Mouse (Mus musculus): ENCODE data around the gene 1700025G04Rik.
A peak's percentile ranks its signal among the peaks of the same experiment; 100 is the strongest.

1700025G04Rik gene

DNA sequence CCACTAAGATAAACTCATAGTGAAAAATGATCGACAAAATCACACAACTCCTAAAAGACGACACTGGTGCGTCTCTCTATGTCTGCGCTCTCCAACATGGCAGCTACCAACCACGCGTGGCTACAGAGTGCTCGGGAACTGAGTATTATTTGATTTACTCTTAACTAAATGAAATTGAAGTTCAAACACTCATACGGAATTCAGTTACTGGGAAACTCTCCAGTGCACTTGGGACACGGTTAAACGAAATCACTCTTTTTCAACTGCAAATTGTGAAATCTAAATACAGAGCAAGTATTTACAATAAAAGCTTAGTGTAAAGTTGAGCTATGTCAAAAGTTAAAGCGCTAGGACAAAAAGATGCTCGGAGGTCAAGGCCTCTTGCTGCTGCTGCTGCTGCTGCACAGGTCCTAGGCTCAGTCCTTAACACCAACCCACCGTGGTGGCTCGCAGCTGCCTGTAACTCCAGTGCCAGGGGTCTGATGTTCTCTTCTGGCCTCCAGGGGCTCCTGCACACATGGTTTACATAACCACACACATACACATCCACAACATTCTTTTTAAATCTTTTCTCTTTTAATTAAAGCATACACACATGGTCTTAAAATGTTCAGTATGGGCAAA, 13.6 kb downstream of the 1700025G04Rik start:
- DNase-seq (ENCODE audit: low spot score in 2 of 2) = no peak

DNA sequence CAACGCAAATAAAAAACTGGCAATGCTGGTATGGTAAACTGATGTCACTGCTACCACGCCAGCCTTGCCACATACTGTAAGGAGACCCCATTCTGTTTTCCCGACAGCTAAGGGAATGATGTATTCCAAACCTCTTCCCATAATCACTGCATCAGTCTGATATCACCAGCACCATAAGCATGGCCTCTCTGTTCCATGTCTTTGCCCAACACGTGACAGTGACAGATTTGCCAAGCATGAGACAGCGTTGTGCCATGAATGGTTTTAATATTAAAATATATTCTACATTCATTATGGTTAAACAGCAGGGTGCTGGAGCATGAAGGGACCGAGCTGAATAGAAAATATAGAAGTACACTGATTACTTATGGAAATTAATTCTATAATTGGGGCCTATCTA, 14.2 kb downstream of the 1700025G04Rik start:
- DNase-seq (ENCODE audit: low spot score in 2 of 2) = no peak

DNA sequence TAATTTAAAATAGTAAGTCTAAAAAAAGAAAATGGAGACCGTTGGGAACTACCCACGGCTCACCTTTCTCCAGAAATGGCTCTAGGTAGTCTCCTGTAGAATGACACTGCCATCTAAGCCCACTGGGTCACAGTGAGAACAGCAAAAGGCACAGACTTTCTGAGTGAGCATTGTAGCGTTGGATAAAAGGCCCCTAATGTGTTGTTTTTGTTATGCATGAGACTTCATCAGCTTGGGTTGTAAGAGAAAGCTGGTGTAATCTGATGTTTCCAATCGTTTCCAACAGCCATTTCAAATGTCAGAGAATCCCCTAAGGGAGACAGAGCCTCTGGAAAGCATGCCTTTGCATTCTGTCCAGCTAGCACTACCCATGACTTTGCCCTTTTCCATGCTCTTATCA, 19.5 kb downstream of the 1700025G04Rik start:
- DNase-seq (ENCODE audit: low spot score in 2 of 2) = no peak

DNA sequence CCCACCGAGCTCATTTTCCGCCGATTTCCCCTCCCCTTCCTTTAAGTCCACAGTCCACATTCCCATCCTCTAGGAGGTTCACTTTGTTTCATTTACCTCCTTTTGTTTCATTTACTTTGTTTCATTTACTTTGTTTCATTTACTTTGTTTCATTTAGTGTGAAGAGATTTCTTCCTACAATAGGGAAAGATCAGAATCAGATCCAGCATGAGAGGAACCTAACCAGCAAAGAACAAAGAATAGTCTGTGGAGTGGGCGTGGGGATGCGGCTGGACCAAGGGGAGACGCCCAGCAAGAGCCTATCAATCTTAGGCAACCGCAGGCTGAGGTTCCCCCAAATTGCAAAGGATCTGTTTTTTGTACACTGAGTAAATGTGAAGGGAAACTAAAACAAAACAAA, 20.2 kb downstream of the 1700025G04Rik start:
- DNase-seq (ENCODE audit: low spot score in 2 of 2) = no peak

DNA sequence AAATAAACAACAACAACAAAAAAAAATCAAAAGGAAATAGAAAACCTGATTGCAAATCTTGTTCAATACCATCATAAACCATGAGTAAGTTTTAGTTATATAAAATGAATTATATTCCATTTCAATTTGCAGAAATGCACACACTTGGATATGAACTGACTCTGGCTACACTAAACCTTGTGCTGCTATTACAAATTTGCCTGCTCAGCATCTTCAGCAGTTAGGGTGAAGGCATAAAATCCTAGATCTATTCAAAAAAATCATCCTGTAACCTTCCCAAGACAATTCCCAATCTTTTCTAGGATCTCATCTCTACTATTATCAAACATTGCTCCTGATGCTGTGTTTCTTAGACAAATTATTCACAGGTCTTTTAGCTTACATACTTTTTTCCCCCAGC, 22.0 kb downstream of the 1700025G04Rik start:
- DNase-seq (ENCODE audit: low spot score in 2 of 2) = no peak

DNA sequence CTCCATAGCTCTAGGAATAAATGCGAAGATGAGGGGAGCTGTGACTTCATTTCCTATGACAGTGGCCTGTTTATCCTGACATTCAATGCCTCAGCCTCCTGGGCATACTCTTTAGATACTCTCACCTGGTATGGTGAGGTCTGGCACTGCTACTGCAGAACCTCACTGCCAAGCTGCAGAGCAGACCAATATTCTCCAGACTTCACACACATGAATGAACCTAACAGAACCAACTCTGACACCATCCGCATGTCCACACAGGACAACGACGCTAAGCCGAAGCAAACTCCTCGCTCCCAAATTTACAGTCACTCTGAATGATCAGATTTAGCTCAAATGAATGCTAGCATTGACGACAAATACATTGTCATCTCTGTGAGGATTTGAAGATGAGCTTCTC, 24.4 kb downstream of the 1700025G04Rik start:
- DNase-seq (ENCODE audit: low spot score in 2 of 2) = no peak

DNA sequence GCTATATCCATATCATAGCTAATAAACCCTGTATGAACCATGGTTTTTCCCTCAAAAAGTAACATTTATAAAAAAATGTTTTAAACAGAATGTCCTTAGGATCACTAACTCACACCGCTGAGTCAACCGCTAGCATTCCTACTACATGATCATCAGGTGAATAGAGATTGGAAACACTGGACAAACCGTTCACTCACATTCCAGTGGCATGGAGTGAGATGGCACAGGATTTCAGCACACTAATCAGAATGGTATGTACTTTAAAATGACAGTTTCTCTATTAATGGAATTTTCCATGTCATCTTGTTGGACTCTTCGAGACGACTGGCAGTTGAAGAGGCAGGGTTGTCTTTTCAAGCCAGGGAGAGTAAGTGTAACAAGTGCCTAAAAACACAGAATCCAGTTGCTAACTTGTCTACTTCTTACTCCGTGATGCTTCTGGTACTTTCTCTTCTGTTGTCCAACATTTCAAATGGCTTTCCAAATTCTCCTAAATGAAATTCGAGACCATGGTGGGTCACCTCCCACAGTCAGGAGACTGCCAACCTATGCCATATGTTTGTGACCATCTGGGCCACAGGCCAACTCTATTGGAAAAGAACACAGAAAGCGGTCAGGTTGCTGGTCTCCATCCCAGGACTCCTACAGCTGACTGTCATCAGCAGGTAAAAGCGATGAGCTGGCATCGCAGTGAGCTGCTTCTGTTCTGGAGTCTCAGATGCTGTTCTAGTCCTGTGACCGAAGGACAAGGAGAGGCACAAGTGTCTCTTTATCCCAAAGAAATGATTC, 26.4 kb downstream of the 1700025G04Rik start:
- DNase-seq (ENCODE audit: low spot score in 2 of 2) = peak in 1 of 2 experiments; percentile 27

DNA sequence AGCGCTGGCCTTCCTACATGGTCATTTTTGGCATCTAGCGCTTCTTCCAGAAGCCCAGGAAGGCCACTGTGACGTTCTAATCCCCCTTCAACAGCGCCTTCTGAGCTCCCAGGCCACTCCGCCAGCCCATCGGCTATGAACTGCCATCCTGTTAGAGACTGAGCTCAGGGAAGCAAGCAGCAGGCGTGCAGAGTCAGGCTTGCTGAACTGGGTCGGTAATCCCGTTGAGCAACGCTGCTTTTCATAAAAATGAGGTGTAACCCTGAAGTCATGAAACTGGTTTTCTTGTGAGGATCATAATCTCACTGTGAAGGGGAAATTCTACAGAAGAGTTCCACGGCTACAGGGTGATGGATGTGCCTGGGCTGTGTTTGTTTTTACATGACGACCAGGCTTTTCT, 28.2 kb downstream of the 1700025G04Rik start:
- no peak for DNase-seq (ENCODE audit: low spot score in 2 of 2)

DNA sequence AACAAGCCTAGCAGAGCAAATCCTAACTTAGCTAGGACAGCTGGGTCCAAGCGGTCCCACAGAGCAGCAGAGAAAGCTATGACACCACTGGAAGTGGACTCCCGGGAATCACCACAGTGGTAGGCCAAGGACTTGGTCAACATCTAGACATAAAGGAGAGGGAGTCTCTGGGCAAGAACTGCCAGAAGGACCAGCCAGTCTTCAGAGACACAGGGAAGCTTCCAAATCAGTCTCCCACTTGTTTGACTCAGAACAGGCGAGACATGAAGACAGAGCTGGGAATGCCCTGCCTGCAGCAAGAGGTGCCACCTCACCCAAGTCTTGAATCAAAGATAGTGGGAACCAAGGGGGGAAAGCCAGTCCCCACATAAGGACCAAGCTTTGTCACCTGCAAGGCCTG, 29.7 kb downstream of the 1700025G04Rik start:
- DNase-seq (ENCODE audit: low spot score in 2 of 2) = no peak

DNA sequence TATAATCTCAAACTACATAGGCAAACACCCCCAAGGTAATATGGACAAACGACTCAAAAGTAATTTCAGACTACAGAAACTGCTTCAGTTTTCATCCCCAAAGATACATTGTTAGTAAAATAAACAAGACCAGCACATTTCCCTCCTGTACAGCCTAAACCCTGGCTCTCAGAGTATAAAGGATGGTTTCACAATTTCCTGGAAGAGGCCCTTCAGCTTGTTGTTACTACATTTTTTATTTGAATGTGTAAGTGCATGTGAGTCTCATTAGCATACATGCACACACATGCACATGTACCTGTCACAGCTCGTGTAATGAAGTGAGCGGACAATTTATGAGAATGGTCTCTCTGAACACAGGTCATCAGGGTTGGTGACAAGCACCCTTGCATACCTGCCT, 31.1 kb downstream of the 1700025G04Rik start:
- no peak for DNase-seq (ENCODE audit: low spot score in 2 of 2)

DNA sequence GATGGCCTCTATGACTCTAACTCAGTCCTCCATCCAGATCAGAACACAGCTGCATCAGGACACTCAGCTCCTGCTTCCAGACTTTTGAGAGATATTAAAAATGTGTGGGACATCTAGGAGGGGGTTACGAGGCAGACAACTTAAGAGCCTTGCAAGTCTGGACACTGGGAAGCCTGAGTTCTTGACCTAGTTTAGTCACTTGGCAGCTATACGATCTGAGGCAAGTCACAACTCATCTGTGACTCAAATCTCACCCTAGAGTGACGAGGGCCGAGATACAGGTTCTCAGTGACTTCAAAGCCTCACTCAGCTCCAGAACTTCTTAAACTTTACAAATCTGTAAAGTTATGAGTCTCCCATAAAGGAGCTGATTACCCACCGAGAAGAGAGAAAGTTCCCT, 36.8 kb downstream of the 1700025G04Rik start:
- no peak for DNase-seq (ENCODE audit: low spot score in 2 of 2)

DNA sequence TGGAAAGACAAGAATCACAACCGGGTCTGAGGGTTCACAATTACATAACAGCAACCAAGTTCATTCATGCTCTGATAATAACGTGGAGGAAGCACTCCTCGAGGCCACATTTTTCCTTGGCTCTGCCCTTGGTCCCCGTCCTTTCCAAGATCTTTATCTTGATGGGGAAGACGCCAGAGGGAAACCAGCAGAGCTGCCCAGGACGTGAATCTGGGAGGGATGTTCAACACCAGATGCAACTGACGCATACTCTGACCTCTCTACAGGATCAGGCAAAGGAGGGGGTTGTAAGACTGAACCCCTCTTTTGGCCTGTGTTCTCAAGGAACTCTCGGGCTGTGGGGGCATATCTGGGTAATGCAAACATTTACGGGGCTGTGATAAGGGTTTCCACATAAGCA, 38.1 kb downstream of the 1700025G04Rik start:
- DNase-seq (ENCODE audit: low spot score in 2 of 2) = no peak

DNA sequence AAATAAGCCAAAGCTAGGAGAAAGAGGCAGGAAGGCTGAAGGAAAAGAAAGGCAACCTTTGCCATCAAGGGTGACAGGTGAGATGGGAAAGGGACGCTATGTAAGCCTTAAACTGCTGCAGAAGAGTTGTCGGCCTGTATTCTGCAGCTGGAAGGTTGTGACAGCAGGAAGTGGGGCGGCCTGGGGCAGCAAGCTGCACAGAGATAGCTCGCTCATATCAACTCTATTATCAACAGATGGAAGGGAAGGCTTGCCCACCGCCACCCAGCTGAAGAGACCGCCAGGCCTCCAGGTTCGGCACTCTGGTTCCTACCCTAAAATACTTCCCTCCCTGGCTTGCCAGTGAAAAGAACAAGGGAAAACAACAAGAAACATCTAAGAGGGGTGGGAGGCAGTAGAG, 39.9 kb downstream of the 1700025G04Rik start:
- DNase-seq (ENCODE audit: low spot score in 2 of 2) = no peak

DNA sequence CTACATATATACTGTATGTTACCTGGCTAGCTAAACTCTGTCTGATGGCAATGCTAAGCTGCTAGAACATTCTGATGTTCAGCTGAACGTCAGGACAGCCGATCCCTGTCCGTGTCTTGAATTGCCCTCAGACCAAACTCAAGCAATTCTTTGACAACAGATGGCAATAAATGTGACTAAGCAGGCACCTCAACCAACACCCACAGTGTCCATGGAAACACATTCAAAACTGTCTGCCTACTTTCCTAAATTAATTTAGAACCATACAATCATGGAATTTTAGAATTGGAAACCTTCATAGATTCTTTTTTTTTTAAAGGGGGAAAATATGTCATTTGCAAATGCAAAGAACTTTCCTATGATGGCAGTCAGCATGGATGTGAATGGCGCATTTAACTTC, 41.6 kb downstream of the 1700025G04Rik start:
- no peak for DNase-seq (ENCODE audit: low spot score in 2 of 2)

DNA sequence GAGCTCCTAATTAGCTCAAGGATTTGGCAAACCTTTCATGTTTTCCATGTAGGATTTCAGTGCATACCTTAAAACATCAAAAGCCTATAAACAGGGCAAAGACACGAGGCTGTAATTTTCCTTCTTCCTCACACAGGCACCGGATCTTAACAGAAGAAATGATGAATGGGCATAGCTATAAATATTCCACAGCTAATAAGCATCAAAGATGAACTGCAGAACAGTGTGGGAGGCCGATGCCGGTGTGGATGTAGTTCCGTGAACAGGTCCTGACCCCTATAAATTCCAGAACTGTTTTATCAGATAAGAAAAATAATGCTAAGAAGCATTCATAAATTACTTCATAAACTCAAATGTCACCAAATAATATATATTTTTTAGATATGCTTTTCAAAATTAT, 42.5 kb downstream of the 1700025G04Rik start:
- no peak for DNase-seq (ENCODE audit: low spot score in 2 of 2)

DNA sequence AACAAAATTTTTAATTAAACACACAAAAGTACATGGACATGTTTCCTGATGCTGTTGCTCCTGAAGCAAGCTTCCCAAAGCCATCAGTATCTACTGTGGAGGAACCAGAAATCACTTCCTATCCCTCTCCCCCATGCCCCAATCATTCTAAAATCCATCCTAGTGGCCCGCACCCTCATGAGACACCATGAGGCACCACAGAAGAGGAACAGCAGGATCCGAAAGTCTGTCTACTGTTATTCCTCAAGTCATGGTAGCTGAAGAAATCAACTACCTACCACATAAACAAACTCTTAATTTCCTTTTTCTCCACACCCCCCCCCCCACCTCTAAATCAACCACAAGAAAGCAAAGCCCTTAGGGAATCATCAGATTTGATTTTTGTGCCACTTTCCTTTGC, 46.5 kb downstream of the 1700025G04Rik start:
- DNase-seq (ENCODE audit: low spot score in 2 of 2) = no peak

DNA sequence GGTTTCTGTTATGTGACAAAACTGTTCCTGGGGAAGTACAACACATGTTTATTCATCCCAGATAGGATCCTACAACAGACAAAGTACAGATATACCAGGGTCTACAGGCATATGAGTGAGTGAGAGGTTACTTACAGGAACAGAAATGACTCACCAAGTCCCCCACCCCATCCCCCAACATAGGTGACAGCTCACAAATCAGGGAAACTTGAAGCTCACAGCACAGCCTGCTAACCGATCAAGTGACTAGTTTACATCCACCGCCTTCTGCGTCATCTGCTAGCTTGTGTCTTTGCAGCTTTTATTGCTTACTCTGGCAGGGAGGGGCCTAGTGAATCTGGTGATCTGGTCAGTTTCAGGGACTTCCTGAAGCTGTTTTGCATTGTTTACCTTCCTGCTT, 47.5 kb downstream of the 1700025G04Rik start:
- DNase-seq (ENCODE audit: low spot score in 2 of 2) = no peak

DNA sequence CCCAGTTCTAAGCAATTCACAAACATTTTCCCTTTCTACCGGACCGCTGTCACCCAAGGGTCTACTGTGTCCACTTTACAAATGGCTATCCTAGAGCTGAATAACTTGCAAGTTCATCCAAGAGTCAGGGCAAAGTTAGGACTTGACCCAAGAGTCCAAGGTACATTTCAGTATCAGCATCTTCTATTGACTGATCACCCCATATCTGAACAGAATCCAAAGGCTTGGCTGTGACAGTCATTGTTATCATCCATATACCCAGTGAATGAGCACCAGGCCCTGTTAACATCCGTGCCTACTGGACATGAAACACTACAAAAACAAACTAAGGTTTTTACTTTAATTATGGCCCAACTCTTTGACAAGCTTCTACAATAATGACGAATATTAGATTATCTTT, 48.9 kb downstream of the 1700025G04Rik start:
- no peak for DNase-seq (ENCODE audit: low spot score in 2 of 2)

DNA sequence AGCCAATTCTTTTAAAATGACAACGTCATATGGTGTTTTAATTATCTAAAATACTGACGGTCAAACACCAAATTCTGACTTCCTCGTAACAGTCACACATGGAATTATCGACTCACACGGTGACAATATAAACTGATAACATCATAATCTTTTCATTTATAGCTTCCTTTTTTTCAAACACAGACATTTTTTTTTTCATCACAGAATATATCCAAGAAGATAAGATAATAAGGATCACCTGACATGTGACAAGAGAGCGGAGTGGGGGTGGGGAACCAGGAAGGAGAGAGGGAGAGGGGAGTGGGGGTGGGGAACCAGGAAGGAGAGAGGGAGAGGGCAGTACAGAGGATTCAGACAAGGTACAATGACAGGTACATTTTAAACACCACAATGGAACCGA, 49.9 kb downstream of the 1700025G04Rik start:
- no peak for DNase-seq (ENCODE audit: low spot score in 2 of 2)

DNA sequence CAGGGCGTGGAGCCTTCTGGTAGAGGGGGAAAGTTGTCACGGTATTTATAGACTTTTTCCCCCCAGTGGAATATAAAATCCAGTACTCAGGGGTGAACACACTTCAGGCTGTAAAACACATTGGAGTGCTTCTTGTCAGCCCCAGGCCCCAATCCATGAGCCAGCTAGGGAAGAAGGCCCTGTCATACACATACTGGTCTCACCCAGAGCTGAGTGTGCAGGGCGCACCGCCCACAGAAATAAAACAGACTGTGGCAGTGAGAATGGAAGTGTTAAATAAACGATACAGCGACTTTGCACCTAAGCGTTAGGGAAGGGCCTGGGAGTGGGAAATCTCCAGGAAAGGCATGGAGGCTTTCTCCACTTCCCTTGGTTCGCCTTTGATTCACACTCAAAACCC, 50.3 kb downstream of the 1700025G04Rik start:
- no peak for DNase-seq (ENCODE audit: low spot score in 2 of 2)

DNA sequence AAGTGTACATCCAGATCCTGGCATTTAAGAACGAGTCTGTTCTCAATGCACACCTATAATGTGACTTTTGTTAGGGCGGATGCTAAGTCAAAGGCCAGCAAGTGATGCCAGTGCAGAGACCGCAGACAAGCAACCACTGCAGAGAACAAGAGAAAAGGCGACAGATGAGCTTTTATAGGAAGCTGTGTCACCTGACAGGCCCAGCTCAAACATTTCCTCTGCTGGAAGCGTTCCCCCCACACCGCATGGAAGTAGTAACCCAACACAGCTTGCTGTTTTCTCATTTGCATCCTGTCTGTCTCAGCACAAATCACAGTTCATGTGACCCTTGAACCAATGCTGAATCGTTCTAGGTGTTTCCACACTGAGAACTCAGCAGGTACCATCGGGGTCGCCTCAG, 51.8 kb downstream of the 1700025G04Rik start:
- no peak for DNase-seq (ENCODE audit: low spot score in 2 of 2)

DNA sequence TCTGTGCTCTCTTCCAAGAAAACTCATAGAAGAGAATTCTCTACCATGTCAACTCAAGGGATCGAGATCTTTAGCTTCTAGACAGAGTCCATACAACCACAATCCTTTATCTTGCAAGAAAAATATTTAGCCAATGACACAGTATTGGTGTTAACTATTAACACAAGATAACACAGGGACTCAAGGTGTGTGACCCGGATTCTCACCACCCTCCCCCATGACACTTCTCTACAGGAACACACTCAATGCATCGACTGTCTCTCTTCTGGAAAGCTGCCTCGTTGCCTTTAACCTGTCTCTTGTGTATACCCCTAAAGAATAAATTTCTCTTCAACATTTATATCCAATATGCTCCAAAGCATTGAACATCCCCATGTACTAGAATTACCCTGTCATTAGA, 52.3 kb downstream of the 1700025G04Rik start:
- DNase-seq (ENCODE audit: low spot score in 2 of 2) = no peak

DNA sequence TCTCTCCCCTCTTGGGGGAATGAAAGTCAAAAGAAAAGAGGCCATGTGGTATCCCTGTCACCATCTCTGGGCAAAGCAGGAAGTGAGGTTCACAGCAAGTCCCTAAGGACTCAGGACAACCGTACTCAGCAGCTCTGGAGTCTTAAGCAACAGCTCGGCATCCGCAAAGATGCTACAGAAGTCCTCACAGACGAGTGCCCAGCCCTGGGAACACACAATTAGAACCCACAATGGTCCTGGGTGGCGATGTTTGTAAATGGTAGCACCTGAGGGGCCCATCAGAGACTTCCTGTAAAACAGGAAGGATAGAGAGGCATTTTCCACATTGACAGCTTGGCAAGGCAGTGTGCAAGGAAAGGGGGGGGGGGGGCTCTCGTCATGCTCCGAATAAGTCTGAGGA, 55.2 kb downstream of the 1700025G04Rik start:
- DNase-seq (ENCODE audit: low spot score in 2 of 2) = no peak

DNA sequence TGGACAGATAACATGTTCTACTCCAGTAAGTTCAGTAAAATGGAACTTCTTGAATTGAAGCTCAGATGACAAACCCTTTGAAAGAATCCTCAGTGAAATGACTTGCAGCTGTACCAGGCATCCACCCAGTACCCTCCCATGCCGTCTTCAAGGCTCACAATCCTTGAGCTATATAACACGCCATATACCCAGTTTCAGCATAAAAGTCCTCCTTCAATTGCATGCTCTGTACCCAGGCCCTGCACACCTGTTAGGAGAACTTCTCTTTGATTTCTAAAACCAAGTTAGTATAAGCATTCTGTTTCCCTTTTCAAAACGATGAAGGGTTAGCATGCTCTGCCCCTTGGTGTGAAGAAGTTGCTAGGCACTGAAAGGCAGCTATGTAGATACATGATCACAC, 56.2 kb downstream of the 1700025G04Rik start:
- DNase-seq (ENCODE audit: low spot score in 2 of 2) = no peak
